Mouse (Mus musculus) left cerebral cortex, adult 9 months (tissue): Measurements from ENCODE around the gene Abcd1.
A peak's percentile ranks its signal among the peaks of the same experiment; 100 is the strongest.
"Not testable (repeated sequence)": the region's sequence is repeated elsewhere in the genome, so short reads cannot be mapped to it uniquely, and the experiment has no call there.

Experiments used
- DNase-seq, 2 experiments: peaks; one replicate each; pipeline ENCODE4 v3.0.0; 2022; ENCODE audit warnings: low spot score in 2 of 2

Abcd1 gene

GRCm38 (mm10) chrX:73739841-73740240 lies 23.4 kb downstream of the Abcd1 start:
- not testable (repeated sequence) for DNase-seq

GRCm38 (mm10) chrX:73744774-73745481 lies 28.5 kb downstream of the Abcd1 start:
- DNase-seq = no peak

- DNase-seq = no peak
Observed at GRCm38 (mm10) chrX:73748977-73749376, 32.6 kb downstream of the Abcd1 start.

- DNase-seq = peak in 1 of 2 experiments; percentile 27
Observed at GRCm38 (mm10) chrX:73756334-73757140, 40.1 kb downstream of the Abcd1 start, which contains the start of gene Plxnb3. TSS of gene Plxnb3 (plus strand) at chrX:73757090.

- DNase-seq = peak in 1 of 2 experiments; percentile 29
Observed at GRCm38 (mm10) chrX:73758611-73759290, 42.4 kb downstream of the Abcd1 start.

GRCm38 (mm10) chrX:73765311-73765710 lies 48.9 kb downstream of the Abcd1 start:
- no peak for DNase-seq

GRCm38 (mm10) chrX:73767267-73767666 lies 50.9 kb downstream of the Abcd1 start:
- no peak for DNase-seq

GRCm38 (mm10) chrX:73774168-73774760 lies 57.9 kb downstream of the Abcd1 start, which contains the start of gene Srpk3:
TSS of gene Srpk3 (plus strand) at chrX:73774405.
- peak in 1 of 2 experiments; percentile 55 for DNase-seq

- no peak for DNase-seq
Observed at GRCm38 (mm10) chrX:73774802-73775483, 58.5 kb downstream of the Abcd1 start.

- DNase-seq = no peak
Observed at GRCm38 (mm10) chrX:73782227-73782626, 65.8 kb downstream of the Abcd1 start.

GRCm38 (mm10) chrX:73785666-73786065 lies 69.3 kb downstream of the Abcd1 start:
- DNase-seq = no peak

- peak; percentile 92 to 95 for DNase-seq
Observed at GRCm38 (mm10) chrX:73786364-73787224, 70.2 kb downstream of the Abcd1 start, which contains the start of the genes Idh3g and Ssr4. TSS of gene Idh3g (minus strand) at chrX:73786897. TSS of gene Ssr4 (plus strand) at chrX:73787028.

GRCm38 (mm10) chrX:73787225-73787558 lies 70.8 kb downstream of the Abcd1 start:
- no peak for DNase-seq
